Mouse (Mus musculus): ENCODE results near the gene Mark1. TPM values are rescaled to one million over a fixed set of nuclear protein-coding genes. Genes with fewer than 3 reads are reported as not detected.
A peak's percentile ranks its signal among the peaks of the same experiment; 100 is the strongest.

The Mark1 gene
- polyA plus RNA-seq, 1 experiment from 2014 or later: 1.8 TPM

GRCm38 (mm10) chr1:184912336-184912735, 87.0 kb downstream of the Mark1 start:
- Histone ChIP-seq H3K27ac (ENCODE audit: low read length) (no peak overlapping the region), H3K9ac (ENCODE audit: low read length) (no peak overlapping the region), H3K4me2 (ENCODE audit: low read depth, low read length) (no peak overlapping the region), H3K9me3 (replicated peaks; ENCODE audit: control insufficient read depth, low read length) (no peaks in the 10 kb centered on the region), H3K4me3 (replicated peaks; ENCODE audit: low read length) (no peak overlapping the region), H3K36me3 (ENCODE audit: control insufficient read depth, insufficient read depth, low read length) (peaks cover 3% of the 10 kb centered on the region; the same call in 1 of the 2 replicates), H3K4me1 (ENCODE audit: control insufficient read depth, insufficient read depth, low read length) (0 out of 2 replicates have a peak, but pooled peaks cover 3% of the 10 kb centered on the region), H3K27me3 (ENCODE audit: control insufficient read depth, insufficient read depth, low read length) (no peaks in the 10 kb centered on the region)
- WGBS: 94% methylated on average over 18 of the region's 18 CpGs
- no peak; the same call in 1 of the 2 replicates for ATAC-seq (ENCODE audit: insufficient read depth, low FRiP score)

GRCm38 (mm10) chr1:184911861-184912260, 87.5 kb downstream of the Mark1 start:
- ATAC-seq (ENCODE audit: insufficient read depth, low FRiP score): peak; percentile 80; the same call in 1 of the 2 replicates
- Histone ChIP-seq H3K27me3 (ENCODE audit: control insufficient read depth, insufficient read depth, low read length) (no peaks in the 10 kb centered on the region), H3K36me3 (ENCODE audit: control insufficient read depth, insufficient read depth, low read length) (peaks cover 3% of the 10 kb centered on the region; the same call in 1 of the 2 replicates), H3K4me1 (ENCODE audit: control insufficient read depth, insufficient read depth, low read length) (0 out of 2 replicates have a peak, but pooled peaks cover 3% of the 10 kb centered on the region), H3K4me2 (ENCODE audit: low read depth, low read length) (no peak overlapping the region), H3K9me3 (replicated peaks; ENCODE audit: control insufficient read depth, low read length) (no peaks in the 10 kb centered on the region), H3K27ac (ENCODE audit: low read length) (no peak overlapping the region), H3K4me3 (replicated peaks; ENCODE audit: low read length) (no peak overlapping the region), H3K9ac (ENCODE audit: low read length) (no peak overlapping the region)
- 57% methylated on average over 6 of the region's 6 CpGs for WGBS

- Histone ChIP-seq H3K9me3 (replicated peaks; ENCODE audit: control insufficient read depth, low read length) (no peaks in the 10 kb centered on the region), H3K27ac (ENCODE audit: low read length) (no peak overlapping the region), H3K4me3 (replicated peaks; ENCODE audit: low read length) (no peak overlapping the region), H3K4me2 (ENCODE audit: low read depth, low read length) (no peak overlapping the region), H3K9ac (ENCODE audit: low read length) (no peak overlapping the region), H3K4me1 (ENCODE audit: control insufficient read depth, insufficient read depth, low read length) (0 out of 2 replicates have a peak, but pooled peaks cover 3% of the 10 kb centered on the region), H3K27me3 (ENCODE audit: control insufficient read depth, insufficient read depth, low read length) (no peaks in the 10 kb centered on the region), H3K36me3 (ENCODE audit: control insufficient read depth, insufficient read depth, low read length) (peaks cover 3% of the 10 kb centered on the region; the same call in 1 of the 2 replicates)
- ATAC-seq (ENCODE audit: insufficient read depth, low FRiP score): peak; percentile 31; the same call in 1 of the 2 replicates
- WGBS: 54% methylated on average over 9 of the region's 9 CpGs
Measured at GRCm38 (mm10) chr1:184908558-184908957, 90.8 kb downstream of the Mark1 start.

GRCm38 (mm10) chr1:184905904-184906745, 93.2 kb downstream of the Mark1 start:
- Histone ChIP-seq H3K4me2 (ENCODE audit: low read depth, low read length) (no peak overlapping the region), H3K4me3 (replicated peaks; ENCODE audit: low read length) (no peak overlapping the region), H3K4me1 (ENCODE audit: control insufficient read depth, insufficient read depth, low read length) (no peaks in the 10 kb centered on the region), H3K36me3 (ENCODE audit: control insufficient read depth, insufficient read depth, low read length) (peaks cover 3% of the 10 kb centered on the region; the same call in 1 of the 2 replicates), H3K27me3 (ENCODE audit: control insufficient read depth, insufficient read depth, low read length) (no peaks in the 10 kb centered on the region), H3K27ac (ENCODE audit: low read length) (no peak overlapping the region), H3K9ac (ENCODE audit: low read length) (no peak overlapping the region), H3K9me3 (replicated peaks; ENCODE audit: control insufficient read depth, low read length) (no peaks in the 10 kb centered on the region)
- WGBS: 86% methylated on average over 12 of the region's 12 CpGs
- no peak for ATAC-seq (ENCODE audit: insufficient read depth, low FRiP score)

- H3K36me3 ChIP-seq (ENCODE audit: control insufficient read depth, insufficient read depth, low read length): peaks cover 3% of the 10 kb centered on the region; the same call in 1 of the 2 replicates
- 79% methylated on average over 19 of the region's 19 CpGs for WGBS
- H3K4me2 ChIP-seq (ENCODE audit: low read depth, low read length): no peak overlapping the region
- H3K9ac ChIP-seq (ENCODE audit: low read length): no peak overlapping the region
- H3K27me3 ChIP-seq (ENCODE audit: control insufficient read depth, insufficient read depth, low read length): no peaks in the 10 kb centered on the region
- no peak for ATAC-seq (ENCODE audit: insufficient read depth, low FRiP score)
- H3K9me3 ChIP-seq (replicated peaks; ENCODE audit: control insufficient read depth, low read length): no peaks in the 10 kb centered on the region
- no peak overlapping the region for H3K4me3 ChIP-seq (replicated peaks; ENCODE audit: low read length)
- H3K27ac ChIP-seq (ENCODE audit: low read length): no peak overlapping the region
- no peaks in the 10 kb centered on the region for H3K4me1 ChIP-seq (ENCODE audit: control insufficient read depth, insufficient read depth, low read length)
Measured at GRCm38 (mm10) chr1:184905371-184905770, 94.0 kb downstream of the Mark1 start.

- Histone ChIP-seq H3K9ac (ENCODE audit: low read length) (no peak overlapping the region), H3K27ac (ENCODE audit: low read length) (no peak overlapping the region), H3K4me3 (replicated peaks; ENCODE audit: low read length) (no peak overlapping the region), H3K9me3 (replicated peaks; ENCODE audit: control insufficient read depth, low read length) (no peaks in the 10 kb centered on the region), H3K4me2 (ENCODE audit: low read depth, low read length) (no peak overlapping the region), H3K27me3 (ENCODE audit: control insufficient read depth, insufficient read depth, low read length) (no peaks in the 10 kb centered on the region), H3K36me3 (ENCODE audit: control insufficient read depth, insufficient read depth, low read length) (peaks cover 3% of the 10 kb centered on the region; the same call in 1 of the 2 replicates), H3K4me1 (ENCODE audit: control insufficient read depth, insufficient read depth, low read length) (no peaks in the 10 kb centered on the region)
- no peak for ATAC-seq (ENCODE audit: insufficient read depth, low FRiP score)
- 75% methylated on average over 7 of the region's 7 CpGs for WGBS
Measured at GRCm38 (mm10) chr1:184903697-184904096, 95.7 kb downstream of the Mark1 start.

GRCm38 (mm10) chr1:184902886-184903285, 96.5 kb downstream of the Mark1 start:
- H3K27me3 ChIP-seq (ENCODE audit: control insufficient read depth, insufficient read depth, low read length): no peaks in the 10 kb centered on the region
- no peaks in the 10 kb centered on the region for H3K4me1 ChIP-seq (ENCODE audit: control insufficient read depth, insufficient read depth, low read length)
- ATAC-seq (ENCODE audit: insufficient read depth, low FRiP score): no peak
- peaks cover 3% of the 10 kb centered on the region; the same call in 1 of the 2 replicates for H3K36me3 ChIP-seq (ENCODE audit: control insufficient read depth, insufficient read depth, low read length)
- H3K9ac ChIP-seq (ENCODE audit: low read length): no peak overlapping the region
- H3K27ac ChIP-seq (ENCODE audit: low read length): no peak overlapping the region
- WGBS: 88% methylated on average over 7 of the region's 7 CpGs
- no peak overlapping the region for H3K4me2 ChIP-seq (ENCODE audit: low read depth, low read length)
- no peak overlapping the region for H3K4me3 ChIP-seq (replicated peaks; ENCODE audit: low read length)
- H3K9me3 ChIP-seq (replicated peaks; ENCODE audit: control insufficient read depth, low read length): no peaks in the 10 kb centered on the region

- Histone ChIP-seq H3K9me3 (replicated peaks; ENCODE audit: control insufficient read depth, low read length) (no peaks in the 10 kb centered on the region), H3K27ac (ENCODE audit: low read length) (no peak overlapping the region), H3K9ac (ENCODE audit: low read length) (no peak overlapping the region), H3K27me3 (ENCODE audit: control insufficient read depth, insufficient read depth, low read length) (no peaks in the 10 kb centered on the region), H3K36me3 (ENCODE audit: control insufficient read depth, insufficient read depth, low read length) (no peaks in the 10 kb centered on the region), H3K4me3 (replicated peaks; ENCODE audit: low read length) (no peak overlapping the region), H3K4me2 (ENCODE audit: low read depth, low read length) (no peak overlapping the region), H3K4me1 (ENCODE audit: control insufficient read depth, insufficient read depth, low read length) (no peaks in the 10 kb centered on the region)
- 74% methylated on average over 16 of the region's 16 CpGs for WGBS
- ATAC-seq (ENCODE audit: insufficient read depth, low FRiP score): no peak
Measured at GRCm38 (mm10) chr1:184897350-184897749, 102.0 kb downstream of the Mark1 start.

GRCm38 (mm10) chr1:184891998-184892397, 107.4 kb downstream of the Mark1 start:
- 68% methylated on average over 3 of the region's 3 CpGs for WGBS

More at GRCm38 (mm10) chr1:184891998-184892397, 107.4 kb downstream of the Mark1 start:
- no peak for ATAC-seq (ENCODE audit: insufficient read depth, low FRiP score)
- no peaks in the 10 kb centered on the region for H3K9me3 ChIP-seq (replicated peaks; ENCODE audit: control insufficient read depth, low read length)
- H3K27me3 ChIP-seq (ENCODE audit: control insufficient read depth, insufficient read depth, low read length): no peaks in the 10 kb centered on the region
- H3K9ac ChIP-seq (ENCODE audit: low read length): no peak overlapping the region
- H3K4me1 ChIP-seq (ENCODE audit: control insufficient read depth, insufficient read depth, low read length): no peaks in the 10 kb centered on the region
- no peak overlapping the region for H3K4me3 ChIP-seq (replicated peaks; ENCODE audit: low read length)
- no peak overlapping the region for H3K27ac ChIP-seq (ENCODE audit: low read length)
- H3K4me2 ChIP-seq (ENCODE audit: low read depth, low read length): no peak overlapping the region
- no peaks in the 10 kb centered on the region for H3K36me3 ChIP-seq (ENCODE audit: control insufficient read depth, insufficient read depth, low read length)
